Mouse (Mus musculus): Measurements from ENCODE around the gene Lrrc8c. TPM values are rescaled to one million over a fixed set of nuclear protein-coding genes. Genes with fewer than 3 reads are reported as not detected.

Gene Lrrc8c
- polyA plus RNA-seq, 1 experiment from 2014 or later: 15.7 TPM

DNA sequence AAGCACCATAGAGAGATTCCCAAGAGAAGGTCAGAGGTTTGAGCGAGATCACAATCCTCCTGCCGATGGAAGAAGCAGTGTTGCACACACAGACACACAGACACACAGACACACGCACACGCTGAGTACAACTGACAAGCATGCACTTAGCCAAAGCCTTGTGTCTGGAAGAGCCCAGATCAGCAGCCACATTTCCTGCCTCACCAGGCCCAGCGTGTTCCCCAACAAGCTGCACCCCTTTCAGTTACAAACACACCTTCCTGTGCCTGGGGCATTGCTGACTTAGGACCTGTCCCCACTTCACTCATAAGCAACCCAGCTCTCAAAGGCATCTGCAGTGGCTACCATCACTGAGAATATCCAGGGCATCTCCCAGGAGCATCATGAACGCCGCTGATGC lies 25.8 kb upstream of the Lrrc8c start:
- ATAC-seq (ENCODE audit: insufficient number of reproducible peaks, insufficient read depth, low FRiP score, low TSS enrichment, low read depth): no peak
- Histone ChIP-seq H3K9me3 (no peaks in the 10 kb centered on the region), H3K4me1 (peaks cover 32% of the 10 kb centered on the region), H3K27ac (no peak overlapping the region), H3K4me2 (no peak overlapping the region), H3K4me3 (no peak overlapping the region), H3K36me3 (no peaks in the 10 kb centered on the region), H3K9ac (no peak overlapping the region), H3K27me3 (no peaks in the 10 kb centered on the region; the same call in 1 of the 2 replicates)
- 81% methylated on average over 7 of the region's 7 CpGs for WGBS

DNA sequence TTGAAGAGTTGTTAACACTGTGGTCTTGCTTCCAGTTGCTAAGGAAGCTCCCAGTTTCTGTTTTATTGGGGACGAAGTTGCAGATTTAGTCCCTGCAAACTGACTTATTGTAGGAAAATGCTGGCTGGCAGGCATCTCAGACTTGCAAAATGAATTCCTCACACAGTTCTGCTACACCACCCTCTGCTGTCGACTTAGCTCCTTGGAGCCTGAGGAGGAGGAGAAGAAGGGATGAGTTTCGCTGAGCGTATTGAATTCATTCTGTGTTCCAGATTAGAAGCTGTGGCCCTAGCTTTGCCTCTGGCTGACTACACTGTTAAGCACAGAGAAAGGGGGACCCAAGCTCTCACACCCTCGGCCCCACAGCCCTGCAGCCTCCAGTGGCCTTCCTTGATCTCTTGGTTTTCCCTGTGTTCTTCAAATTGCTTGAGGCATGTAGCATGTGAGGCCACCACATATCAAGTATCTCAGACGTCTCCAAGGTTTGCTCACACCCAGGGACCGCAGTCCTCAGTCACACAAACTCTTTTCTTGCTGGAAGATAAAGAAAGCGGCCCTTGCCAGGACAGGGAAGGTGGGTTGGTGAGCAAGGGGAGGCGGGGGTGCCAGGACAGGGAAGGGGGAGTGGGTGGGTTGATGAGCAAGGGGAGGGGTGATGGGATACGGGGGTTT lies 24.8 kb upstream of the Lrrc8c start:
- peak overlapping the region; percentile 59 for H3K4me2 ChIP-seq
- ATAC-seq (ENCODE audit: insufficient number of reproducible peaks, insufficient read depth, low FRiP score, low TSS enrichment, low read depth): no peak
- no peaks in the 10 kb centered on the region for H3K36me3 ChIP-seq
- no peak overlapping the region for H3K4me3 ChIP-seq
- 25% methylated on average over 10 of the region's 10 CpGs for WGBS
- no peaks in the 10 kb centered on the region; the same call in 1 of the 2 replicates for H3K27me3 ChIP-seq
- no peaks in the 10 kb centered on the region for H3K9me3 ChIP-seq
- H3K9ac ChIP-seq: 0 out of 2 replicates have a peak overlapping the region, but pooled peaks have one; percentile 1
- peaks cover 32% of the 10 kb centered on the region for H3K4me1 ChIP-seq
- peak overlapping the region; percentile 5; the same call in 1 of the 2 replicates for H3K27ac ChIP-seq

DNA sequence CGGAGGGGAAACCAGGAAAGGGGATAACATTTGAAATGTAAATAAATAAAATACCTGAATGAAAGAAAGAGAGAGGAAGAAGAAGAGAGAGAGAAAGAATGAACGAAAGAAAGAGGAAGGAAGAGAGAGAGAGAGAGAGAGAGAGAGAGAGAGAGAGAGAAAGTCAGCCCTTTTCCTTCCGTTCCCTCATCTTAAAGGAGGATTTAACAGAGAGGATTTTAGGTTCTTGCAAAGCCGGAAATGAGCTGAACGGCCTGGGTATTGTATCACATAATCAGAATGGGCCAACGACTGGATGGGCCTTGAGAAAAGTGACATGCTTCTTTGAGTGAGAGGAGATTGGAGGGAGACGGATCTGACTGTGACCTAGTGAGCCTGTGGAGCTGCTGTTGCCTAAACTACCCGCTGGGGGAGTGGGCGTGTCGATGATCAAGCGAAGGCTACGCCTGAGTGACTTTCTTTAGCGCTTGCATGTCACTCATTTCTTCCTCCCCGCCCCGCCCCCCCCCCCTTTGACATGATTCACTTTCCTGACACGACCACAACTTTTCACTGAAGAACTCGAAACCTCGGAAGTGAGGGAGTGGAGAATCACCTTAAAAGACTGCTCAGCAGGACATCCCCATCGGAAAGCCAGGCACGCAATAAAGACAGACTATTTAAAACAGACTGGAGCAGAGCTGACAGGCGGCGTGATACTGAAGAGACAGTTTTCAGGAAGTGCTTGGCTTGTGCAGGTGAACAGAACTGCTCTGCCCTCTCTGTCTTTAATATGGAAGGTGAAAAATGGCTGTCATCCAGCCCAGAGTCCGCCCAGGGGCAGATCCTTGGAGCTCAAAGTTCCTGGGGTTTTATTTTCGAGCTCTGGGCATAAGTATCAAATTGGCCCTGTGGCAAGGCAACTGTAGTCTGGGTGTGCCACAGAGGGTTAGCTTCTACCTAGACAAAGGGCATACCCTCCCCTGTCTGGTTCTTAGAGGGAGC lies 24.0 kb upstream of the Lrrc8c start:
- H3K27me3 ChIP-seq: no peaks in the 10 kb centered on the region; the same call in 1 of the 2 replicates
- no peaks in the 10 kb centered on the region for H3K36me3 ChIP-seq
- H3K27ac ChIP-seq: no peak overlapping the region
- H3K4me3 ChIP-seq: peak overlapping the region; percentile 29
- no peaks in the 10 kb centered on the region for H3K9me3 ChIP-seq
- H3K4me1 ChIP-seq: peaks cover 35% of the 10 kb centered on the region
- peak; percentile 70; the same call in 1 of the 2 replicates for ATAC-seq (ENCODE audit: insufficient number of reproducible peaks, insufficient read depth, low FRiP score, low TSS enrichment, low read depth)
- 8% methylated on average over 22 of the region's 24 CpGs for WGBS
- peak overlapping the region; percentile 59 for H3K4me2 ChIP-seq
- H3K9ac ChIP-seq: 0 out of 2 replicates have a peak overlapping the region, but pooled peaks have one; percentile 17

DNA sequence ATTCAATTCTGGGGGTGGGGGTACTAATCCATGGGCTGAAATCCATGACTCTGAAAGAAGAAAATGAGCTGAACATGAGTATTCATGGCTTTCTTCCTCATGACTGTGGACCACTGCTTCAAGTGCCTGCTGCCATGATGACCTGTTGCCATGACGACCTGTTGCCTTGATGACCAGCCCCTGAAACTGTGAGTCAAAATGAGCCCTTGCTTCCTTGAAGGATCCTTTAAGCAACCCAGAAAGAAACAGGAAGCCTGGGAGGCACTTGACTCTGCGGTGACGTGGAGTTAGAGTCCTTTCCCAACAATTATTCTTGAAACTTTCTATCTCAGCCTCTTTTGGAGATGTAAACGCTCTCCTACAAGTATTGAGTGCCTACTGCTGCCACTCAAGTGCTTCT lies 23.1 kb upstream of the Lrrc8c start:
- WGBS: 89% methylated on average over 4 of the region's 4 CpGs
- H3K27ac ChIP-seq: no peak overlapping the region
- H3K27me3 ChIP-seq: no peaks in the 10 kb centered on the region; the same call in 1 of the 2 replicates
- H3K4me1 ChIP-seq: peaks cover 43% of the 10 kb centered on the region
- no peaks in the 10 kb centered on the region for H3K9me3 ChIP-seq
- no peak overlapping the region for H3K9ac ChIP-seq
- no peaks in the 10 kb centered on the region for H3K36me3 ChIP-seq
- no peak overlapping the region for H3K4me2 ChIP-seq
- no peak for ATAC-seq (ENCODE audit: insufficient number of reproducible peaks, insufficient read depth, low FRiP score, low TSS enrichment, low read depth)
- no peak overlapping the region for H3K4me3 ChIP-seq

DNA sequence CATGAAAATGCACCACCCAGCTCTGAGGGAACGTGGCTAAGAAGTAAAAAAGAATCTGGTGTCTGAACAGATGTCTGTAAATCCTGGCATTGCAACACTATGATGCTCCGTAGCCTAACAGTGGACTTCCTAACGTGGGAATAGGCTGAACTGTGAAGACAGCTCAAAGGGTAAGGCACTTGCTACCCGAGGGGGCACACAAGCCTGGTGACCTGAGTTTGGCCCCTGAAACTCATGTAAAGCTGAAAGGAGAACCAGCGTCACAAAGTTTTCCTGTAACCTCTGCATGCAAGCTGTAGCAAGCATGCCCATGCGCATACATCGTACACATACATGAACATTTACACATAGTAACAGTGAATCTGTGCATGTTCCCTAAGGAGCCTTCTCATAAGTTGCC lies 22.6 kb upstream of the Lrrc8c start:
- H3K9me3 ChIP-seq: no peaks in the 10 kb centered on the region
- H3K9ac ChIP-seq: no peak overlapping the region
- peaks cover 43% of the 10 kb centered on the region for H3K4me1 ChIP-seq
- ATAC-seq (ENCODE audit: insufficient number of reproducible peaks, insufficient read depth, low FRiP score, low TSS enrichment, low read depth): no peak
- 86% methylated on average over 7 of the region's 7 CpGs for WGBS
- no peak overlapping the region for H3K4me2 ChIP-seq
- H3K27me3 ChIP-seq: no peaks in the 10 kb centered on the region; the same call in 1 of the 2 replicates
- H3K27ac ChIP-seq: no peak overlapping the region
- no peaks in the 10 kb centered on the region for H3K36me3 ChIP-seq
- H3K4me3 ChIP-seq: no peak overlapping the region

DNA sequence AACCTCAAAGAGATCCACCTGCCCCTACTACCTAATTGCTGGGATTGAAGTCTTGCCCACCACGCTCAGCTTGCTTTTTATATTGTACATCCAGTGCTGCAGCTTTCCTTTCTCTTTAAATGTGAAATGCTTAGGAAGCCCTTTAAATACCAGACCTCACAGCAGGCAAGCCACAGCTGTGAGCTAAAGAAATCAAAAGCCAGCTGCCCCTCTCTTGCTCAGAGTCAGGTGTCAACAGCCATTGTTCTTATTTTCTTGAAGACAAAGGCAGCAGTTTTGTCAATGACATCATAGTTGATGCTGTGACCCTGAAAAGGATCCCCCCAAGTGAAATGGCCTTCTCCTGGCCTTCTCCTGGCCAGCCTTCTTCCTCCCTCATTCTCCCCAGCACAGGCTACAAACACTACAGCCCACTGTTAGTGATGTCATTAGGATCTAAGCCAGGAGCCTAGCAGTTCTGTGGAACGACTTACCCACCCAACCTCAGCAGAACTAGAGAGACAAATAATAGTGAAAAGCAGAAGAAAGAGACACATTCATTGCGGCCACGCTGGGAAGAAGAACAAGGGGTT lies 20.7 kb upstream of the Lrrc8c start:
- no peak overlapping the region for H3K4me2 ChIP-seq
- no peaks in the 10 kb centered on the region for H3K36me3 ChIP-seq
- ATAC-seq (ENCODE audit: insufficient number of reproducible peaks, insufficient read depth, low FRiP score, low TSS enrichment, low read depth): no peak
- no peaks in the 10 kb centered on the region for H3K9me3 ChIP-seq
- H3K9ac ChIP-seq: no peak overlapping the region
- H3K4me1 ChIP-seq: peaks cover 27% of the 10 kb centered on the region
- no peak overlapping the region for H3K27ac ChIP-seq
- no peaks in the 10 kb centered on the region; the same call in 1 of the 2 replicates for H3K27me3 ChIP-seq
- 61% methylated on average over 4 of the region's 4 CpGs for WGBS
- H3K4me3 ChIP-seq: no peak overlapping the region

DNA sequence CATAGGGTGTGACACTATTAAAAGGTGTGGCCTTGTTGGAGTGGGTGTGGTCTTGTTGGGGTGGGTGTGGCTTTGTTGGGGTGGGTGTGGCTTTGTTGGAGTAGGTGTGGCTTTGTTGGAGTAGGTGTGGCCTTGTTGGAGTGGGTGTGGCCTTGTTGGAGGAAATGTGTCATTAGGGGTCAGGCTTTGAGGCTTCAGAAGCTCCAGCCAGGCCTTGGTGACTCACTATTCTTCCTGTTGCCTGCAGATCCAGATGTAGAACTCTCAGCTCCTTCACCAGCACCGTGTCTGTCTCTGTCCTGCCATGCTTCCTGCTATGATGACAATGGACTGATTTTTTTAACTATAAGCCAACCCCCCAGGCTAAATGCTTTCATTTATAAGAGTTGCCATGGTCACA lies 19.8 kb upstream of the Lrrc8c start:
- Histone ChIP-seq H3K27me3 (no peaks in the 10 kb centered on the region; the same call in 1 of the 2 replicates), H3K36me3 (no peaks in the 10 kb centered on the region), H3K4me2 (no peak overlapping the region), H3K4me1 (peaks cover 21% of the 10 kb centered on the region), H3K9ac (no peak overlapping the region), H3K4me3 (no peak overlapping the region), H3K27ac (no peak overlapping the region), H3K9me3 (no peaks in the 10 kb centered on the region)
- no peak for ATAC-seq (ENCODE audit: insufficient number of reproducible peaks, insufficient read depth, low FRiP score, low TSS enrichment, low read depth)
- WGBS: 48% methylated on average over 1 of the region's 1 CpGs

DNA sequence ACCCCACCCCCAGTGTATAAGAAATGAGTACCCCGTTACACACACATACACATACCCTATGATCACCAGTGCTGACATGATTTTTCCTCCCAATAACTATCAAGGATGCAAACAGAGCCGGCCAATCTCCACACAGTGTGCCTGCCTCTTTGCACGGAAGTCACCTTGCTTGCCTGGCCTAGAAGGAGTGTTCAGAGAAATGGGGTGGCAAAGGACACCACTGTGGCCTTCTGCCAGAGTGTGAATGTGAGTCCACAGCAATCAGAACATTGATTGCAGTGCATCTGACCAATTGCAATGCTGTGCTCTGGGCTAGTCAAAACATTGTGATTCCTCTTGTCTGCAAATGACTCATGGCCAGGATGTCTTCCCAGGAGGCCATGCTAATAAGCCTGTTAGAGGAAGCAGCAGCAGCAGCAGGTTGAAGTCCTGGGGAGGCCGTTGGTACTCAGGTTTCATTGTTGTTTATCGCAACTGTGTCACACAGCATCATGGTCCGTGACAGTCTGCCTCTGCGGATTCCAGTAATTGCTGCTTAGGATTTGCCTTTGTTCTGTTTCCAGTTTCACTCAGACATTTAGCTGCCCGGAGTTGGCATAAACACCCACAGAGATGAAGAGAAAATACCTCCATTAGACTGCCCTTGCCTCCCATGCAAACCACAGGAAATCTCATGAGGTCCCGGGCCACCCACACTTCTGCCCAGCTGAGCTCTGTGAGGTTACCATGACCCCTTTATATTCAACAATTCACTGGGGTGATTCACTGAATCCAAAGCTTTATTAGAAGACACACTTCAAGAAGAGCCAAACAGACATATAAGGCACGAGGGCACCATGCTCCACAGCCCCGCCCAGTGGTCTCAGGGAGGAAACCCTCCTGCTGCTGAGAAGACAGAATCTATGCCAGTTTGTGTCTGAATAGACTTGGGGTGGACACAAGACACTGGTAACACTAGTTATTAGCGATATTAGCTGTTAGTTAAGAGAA lies 18.8 kb upstream of the Lrrc8c start:
- H3K27me3 ChIP-seq: no peaks in the 10 kb centered on the region; the same call in 1 of the 2 replicates
- peaks cover 17% of the 10 kb centered on the region for H3K4me1 ChIP-seq
- H3K4me3 ChIP-seq: no peak overlapping the region
- no peaks in the 10 kb centered on the region for H3K9me3 ChIP-seq
- H3K27ac ChIP-seq: no peak overlapping the region
- no peaks in the 10 kb centered on the region for H3K36me3 ChIP-seq
- WGBS: 36% methylated on average over 12 of the region's 12 CpGs
- no peak overlapping the region for H3K4me2 ChIP-seq
- H3K9ac ChIP-seq: no peak overlapping the region
- ATAC-seq (ENCODE audit: insufficient number of reproducible peaks, insufficient read depth, low FRiP score, low TSS enrichment, low read depth): no peak; the same call in 1 of the 2 replicates

DNA sequence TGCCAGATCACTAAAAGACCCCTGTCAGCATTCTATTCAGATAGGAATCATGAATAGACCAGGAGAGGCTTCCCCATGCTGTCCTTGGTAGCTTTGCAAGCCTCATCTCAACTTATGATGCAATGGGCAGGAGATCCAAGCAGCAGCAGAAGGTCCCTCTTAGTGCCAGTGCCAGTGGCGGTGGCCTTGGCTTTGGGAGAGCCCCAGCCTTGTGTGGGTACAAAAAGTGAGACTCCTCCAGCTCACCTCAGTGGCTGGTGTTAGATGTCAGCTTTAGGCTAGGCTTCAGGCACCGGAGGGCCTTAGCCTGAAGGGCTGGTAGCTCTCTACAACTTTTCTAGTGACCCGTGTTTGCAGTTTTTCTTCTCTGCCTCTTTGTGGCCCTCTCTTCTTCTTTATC lies 18.1 kb upstream of the Lrrc8c start:
- H3K27me3 ChIP-seq: no peaks in the 10 kb centered on the region; the same call in 1 of the 2 replicates
- H3K36me3 ChIP-seq: no peaks in the 10 kb centered on the region
- H3K4me2 ChIP-seq: no peak overlapping the region
- no peak for ATAC-seq (ENCODE audit: insufficient number of reproducible peaks, insufficient read depth, low FRiP score, low TSS enrichment, low read depth)
- H3K27ac ChIP-seq: no peak overlapping the region
- H3K9ac ChIP-seq: no peak overlapping the region
- peaks cover 12% of the 10 kb centered on the region for H3K4me1 ChIP-seq
- WGBS: 77% methylated on average over 3 of the region's 3 CpGs
- H3K4me3 ChIP-seq: no peak overlapping the region
- H3K9me3 ChIP-seq: no peaks in the 10 kb centered on the region

DNA sequence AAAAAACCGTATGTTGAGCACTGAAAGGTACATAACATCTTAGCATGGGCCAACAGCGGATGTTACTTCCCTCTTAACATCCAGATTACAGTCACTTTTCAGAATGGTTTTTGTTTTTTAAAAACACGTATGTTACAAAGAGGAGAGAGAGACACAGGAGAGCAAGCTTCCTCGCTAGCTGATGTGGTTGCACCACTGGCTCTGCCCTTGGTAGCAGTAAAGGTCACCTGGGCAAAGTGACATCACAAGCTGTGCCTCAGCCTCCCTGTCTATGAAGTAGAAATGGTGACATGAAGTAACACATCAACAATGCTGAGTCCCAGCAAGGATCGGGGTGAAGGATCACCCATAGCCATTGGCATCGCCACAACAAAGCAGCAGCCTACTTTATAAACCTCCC lies 10.4 kb upstream of the Lrrc8c start:
- 89% methylated on average over 6 of the region's 6 CpGs for WGBS
- Histone ChIP-seq H3K4me2 (no peak overlapping the region), H3K4me1 (no peaks in the 10 kb centered on the region), H3K36me3 (no peaks in the 10 kb centered on the region), H3K4me3 (no peak overlapping the region), H3K9ac (no peak overlapping the region), H3K27ac (no peak overlapping the region), H3K9me3 (no peaks in the 10 kb centered on the region; the same call in 1 of the 2 replicates), H3K27me3 (no peaks in the 10 kb centered on the region)
- no peak for ATAC-seq (ENCODE audit: insufficient number of reproducible peaks, insufficient read depth, low FRiP score, low TSS enrichment, low read depth)
